Mouse (Mus musculus): ENCODE results near the gene Slfn4.
"Not testable (repeated sequence)": the region's sequence is repeated elsewhere in the genome, so short reads cannot be mapped to it uniquely, and the experiment has no call there.

DNA sequence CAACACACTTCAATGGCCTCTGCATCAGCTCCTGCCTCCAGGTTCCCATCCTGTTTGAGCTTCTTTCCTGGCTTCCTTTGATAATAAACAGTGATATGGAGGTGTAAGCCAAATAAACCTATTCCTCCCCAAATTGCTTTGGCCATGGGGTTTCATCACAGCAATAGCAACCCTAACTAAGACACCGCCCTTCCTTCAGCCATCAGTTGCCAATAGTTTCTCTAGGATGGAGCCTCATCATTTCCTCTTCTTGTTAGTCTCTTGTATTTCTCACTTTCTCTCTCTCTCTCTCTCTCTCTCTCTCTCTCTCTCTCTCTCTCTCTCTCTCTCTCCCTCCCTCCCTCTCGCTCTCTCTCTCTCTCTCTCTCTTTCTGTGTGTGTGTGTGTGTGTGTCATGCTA, 37.7 kb upstream of the Slfn4 start:
- not testable (repeated sequence) for TF ChIP-seq CTCF, EP300 (IDR thresholded peaks at IDR 0.05; ENCODE audit: low read depth)

All from liver, embryonic 14.5 days (tissue).